Mouse (Mus musculus) intestine, embryonic 15.5 days (tissue): Measurements from ENCODE around the gene Ecm2. TPM values are rescaled to one million over a fixed set of nuclear protein-coding genes. Genes with fewer than 3 reads are reported as not detected.

Source experiments
- ATAC-seq: fragments of 200-750 bp; cut with Nextera tagmentation; 2 replicates; pipeline ENCODE4 v1.8.0; 2017; ENCODE audit warnings: moderate TSS enrichment, moderate library complexity
- H3K27ac ChIP-seq: fragments of 300-500 bp; sonication (generic); 2 replicates; pipeline ENCODE4 v1.5.1; 2015; ENCODE audit warnings: mild to moderate bottlenecking, inconsistent platforms
- H3K27me3 ChIP-seq: fragments of 300-500 bp; sonication (generic); replicated peaks from 2 replicates; pipeline ENCODE4 v1.6.1; 2015; ENCODE audit warnings: inconsistent platforms
- H3K36me3 ChIP-seq: fragments of 300-500 bp; sonication (generic); 2 replicates; pipeline ENCODE4 v1.6.1; 2015; ENCODE audit warnings: inconsistent platforms
- H3K4me1 ChIP-seq: fragments of 300-500 bp; sonication (generic); replicated peaks from 2 replicates; pipeline ENCODE4 v1.6.1; 2015; ENCODE audit warnings: inconsistent platforms
- H3K4me2 ChIP-seq: fragments of 300-500 bp; sonication (generic); replicated peaks from 2 replicates; pipeline ENCODE4 v1.6.1; 2015; ENCODE audit warnings: mild to moderate bottlenecking, inconsistent platforms
- H3K4me3 ChIP-seq: fragments of 300-500 bp; sonication (generic); replicated peaks from 2 replicates; pipeline ENCODE4 v1.5.1; 2015; ENCODE audit warnings: inconsistent platforms
- H3K9ac ChIP-seq: fragments of 300-500 bp; sonication (generic); 2 replicates; pipeline ENCODE4 v1.6.1; 2015; ENCODE audit warnings: inconsistent platforms
- H3K9me3 ChIP-seq: fragments of 300-500 bp; sonication (generic); 2 replicates; pipeline ENCODE4 v1.6.1; 2016; ENCODE audit warnings: inconsistent platforms
- WGBS: fragments of 180-500 bp; shearing (Covaris S2); methylation state at CpG from one replicate; pipeline ENCODE4 v1.1.7; 2015; 5-methylcytosine and 5-hydroxymethylcytosine counted together
- polyA plus RNA-seq: library from polyadenylated mRNA; unstranded; fragments of >200 nt; fragmentation: Nextera tagmentation; extraction: Ambion mirVana; gene quantifications from 2 replicates; pipeline ENCODE4 v1.2.1, GENCODE M21; 2015

Ecm2 gene
- polyA plus RNA-seq, 1 experiment from 2014 or later = 0.84 TPM

DNA sequence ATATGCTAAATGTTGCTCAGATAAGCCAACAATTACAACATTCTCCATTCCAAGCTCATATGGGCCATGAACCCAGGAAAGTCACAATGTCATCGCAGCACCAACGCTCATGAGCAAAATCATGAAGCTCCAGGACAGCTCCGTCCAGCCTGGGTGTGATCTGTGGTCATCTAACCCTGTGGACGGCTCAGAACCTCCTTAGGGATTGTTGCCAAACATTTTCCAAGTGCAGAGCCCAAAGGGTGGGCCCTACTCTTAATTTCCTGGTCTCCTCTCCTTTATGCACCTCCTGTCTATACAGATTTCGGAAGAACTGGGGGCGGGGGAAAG, 32.0 kb upstream of the Ecm2 start:
- no peaks in the 10 kb centered on the region for H3K9me3 ChIP-seq
- H3K36me3 ChIP-seq = no peaks in the 10 kb centered on the region
- H3K4me3 ChIP-seq = no peak overlapping the region
- no peaks in the 10 kb centered on the region for H3K27me3 ChIP-seq
- no peak overlapping the region for H3K4me2 ChIP-seq
- ATAC-seq = no peak
- H3K4me1 ChIP-seq = no peaks in the 10 kb centered on the region
- 94% methylated on average over 6 of the region's 6 CpGs for WGBS
- no peak overlapping the region for H3K9ac ChIP-seq
- H3K27ac ChIP-seq = no peak overlapping the region

DNA sequence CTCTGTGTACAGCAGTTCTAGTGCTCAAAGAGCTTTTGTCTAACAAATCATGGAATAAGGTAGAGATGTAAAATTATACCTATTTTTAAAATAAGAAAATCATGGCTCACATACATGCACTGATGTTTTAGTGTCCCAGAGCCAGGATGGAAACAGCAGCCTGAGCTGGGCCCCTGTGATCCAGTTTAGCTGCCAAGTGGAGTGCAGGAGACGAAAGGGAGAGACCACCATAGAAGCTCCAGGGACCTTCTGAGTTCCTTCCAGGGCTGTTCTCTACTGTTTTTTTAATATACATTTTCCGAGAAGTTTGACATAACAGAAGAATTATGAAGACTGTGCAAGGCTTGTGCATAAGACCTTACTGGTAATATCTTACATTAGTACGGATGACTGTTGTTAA, 26.7 kb upstream of the Ecm2 start:
- H3K27ac ChIP-seq = no peak overlapping the region
- H3K36me3 ChIP-seq = no peaks in the 10 kb centered on the region
- 55% methylated on average over 3 of the region's 3 CpGs for WGBS
- H3K4me3 ChIP-seq = no peak overlapping the region
- no peak for ATAC-seq
- H3K27me3 ChIP-seq = no peaks in the 10 kb centered on the region
- no peak overlapping the region for H3K9ac ChIP-seq
- H3K4me1 ChIP-seq = peaks cover 7% of the 10 kb centered on the region
- no peak overlapping the region for H3K4me2 ChIP-seq
- no peaks in the 10 kb centered on the region for H3K9me3 ChIP-seq

DNA sequence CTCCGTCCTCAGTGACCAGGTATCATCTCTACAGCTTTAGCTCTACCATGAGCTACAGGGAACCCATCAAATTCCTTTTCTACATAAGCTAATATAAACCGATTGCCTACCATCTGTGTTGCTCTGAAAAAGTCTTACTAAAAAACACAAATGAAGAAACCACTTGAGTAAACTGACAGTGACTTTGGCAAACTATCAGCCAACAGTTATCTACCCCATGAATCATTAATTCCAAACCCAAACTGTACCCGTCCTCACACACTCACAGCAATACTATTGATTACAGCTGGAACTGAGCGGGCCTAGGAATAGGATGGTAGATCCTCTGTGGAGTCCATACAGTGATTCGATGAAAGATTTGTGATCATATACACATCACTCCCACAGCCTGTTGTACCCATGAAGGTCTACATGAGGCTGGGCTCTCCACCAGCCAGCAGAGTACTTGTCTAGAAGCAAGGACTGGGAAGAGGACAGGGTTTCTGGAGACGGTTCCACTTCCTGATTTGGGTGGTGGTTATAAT, 25.7 kb upstream of the Ecm2 start:
- WGBS = 81% methylated on average over 6 of the region's 6 CpGs
- Histone ChIP-seq H3K4me3 (no peak overlapping the region), H3K27ac (no peak overlapping the region), H3K4me1 (peaks cover 7% of the 10 kb centered on the region), H3K36me3 (no peaks in the 10 kb centered on the region), H3K27me3 (no peaks in the 10 kb centered on the region), H3K9me3 (no peaks in the 10 kb centered on the region), H3K4me2 (no peak overlapping the region), H3K9ac (no peak overlapping the region)
- ATAC-seq = no peak

DNA sequence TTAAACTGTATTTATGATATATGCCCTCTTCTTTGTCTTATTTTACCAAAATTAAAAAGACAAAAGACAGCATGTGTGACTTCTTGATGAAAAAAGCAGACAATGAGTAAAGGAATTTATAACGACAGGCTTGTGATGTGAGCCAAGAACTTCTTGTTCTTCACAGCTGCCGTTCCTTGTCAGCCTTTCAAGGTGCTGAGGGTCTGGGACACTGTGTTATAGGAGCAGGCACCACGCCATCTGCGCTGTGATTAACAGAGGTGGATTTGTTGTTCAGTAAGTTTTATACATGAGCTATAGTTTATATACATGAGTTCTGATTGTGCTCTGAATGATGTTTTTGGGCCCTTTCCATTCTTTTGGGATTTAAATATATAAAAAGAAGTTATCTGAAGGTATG, 25.2 kb upstream of the Ecm2 start:
- Histone ChIP-seq H3K4me1 (peaks cover 7% of the 10 kb centered on the region), H3K4me3 (no peak overlapping the region), H3K4me2 (no peak overlapping the region), H3K9ac (no peak overlapping the region), H3K27ac (no peak overlapping the region), H3K36me3 (no peaks in the 10 kb centered on the region), H3K27me3 (no peaks in the 10 kb centered on the region), H3K9me3 (no peaks in the 10 kb centered on the region)
- WGBS = 71% methylated on average over 4 of the region's 4 CpGs
- no peak for ATAC-seq

DNA sequence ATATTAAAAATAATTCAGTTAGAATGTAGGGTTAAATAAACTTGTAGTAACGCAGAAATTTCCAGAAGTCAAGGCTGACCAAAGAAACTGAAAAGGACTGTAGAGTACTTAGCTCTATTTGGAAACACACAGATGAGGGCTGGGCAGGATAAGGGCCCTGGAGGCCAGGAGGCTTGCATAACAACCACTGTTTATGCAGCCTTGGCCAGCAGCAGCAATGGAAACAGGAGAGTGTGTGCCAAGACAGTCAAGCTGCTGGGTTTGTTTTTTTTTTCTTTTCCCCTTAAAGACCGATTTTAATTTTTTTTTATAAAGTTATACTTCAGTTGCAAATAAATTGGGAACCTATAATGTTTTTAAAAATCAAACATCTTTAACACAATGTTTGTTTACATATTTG, 24.6 kb upstream of the Ecm2 start:
- H3K9ac ChIP-seq = no peak overlapping the region
- WGBS = 39% methylated on average over 2 of the region's 2 CpGs
- peak; percentile 78 for ATAC-seq
- no peaks in the 10 kb centered on the region for H3K27me3 ChIP-seq
- no peaks in the 10 kb centered on the region for H3K36me3 ChIP-seq
- no peaks in the 10 kb centered on the region for H3K9me3 ChIP-seq
- H3K4me2 ChIP-seq = no peak overlapping the region
- no peak overlapping the region for H3K4me3 ChIP-seq
- H3K27ac ChIP-seq = no peak overlapping the region
- peaks cover 7% of the 10 kb centered on the region for H3K4me1 ChIP-seq

DNA sequence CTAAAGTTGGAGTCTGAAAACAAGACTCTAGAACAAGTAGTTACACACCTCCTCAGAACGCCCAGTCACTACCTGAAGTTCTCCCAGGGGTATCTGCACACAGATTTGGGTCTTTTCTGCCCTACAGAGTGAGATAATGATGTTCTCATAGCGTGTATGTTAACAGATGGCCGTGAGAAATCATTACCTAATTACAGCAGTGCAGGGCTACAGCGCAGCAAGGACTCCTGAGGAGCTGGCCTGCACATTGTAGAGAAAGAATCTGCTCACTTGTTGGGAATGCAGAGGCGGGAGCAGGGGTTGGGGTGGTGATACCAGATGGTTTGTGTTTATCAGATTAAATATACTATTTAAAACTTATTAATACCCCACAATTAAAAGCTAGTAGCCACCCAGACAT, 24.1 kb upstream of the Ecm2 start:
- no peak overlapping the region for H3K9ac ChIP-seq
- no peaks in the 10 kb centered on the region for H3K27me3 ChIP-seq
- H3K4me1 ChIP-seq = peaks cover 7% of the 10 kb centered on the region
- H3K9me3 ChIP-seq = no peaks in the 10 kb centered on the region
- ATAC-seq = peak; percentile 51; the same call in 1 of the 2 replicates
- 50% methylated on average over 5 of the region's 5 CpGs for WGBS
- no peak overlapping the region for H3K4me3 ChIP-seq
- peak overlapping the region; percentile 77 for H3K27ac ChIP-seq
- no peak overlapping the region for H3K4me2 ChIP-seq
- H3K36me3 ChIP-seq = no peaks in the 10 kb centered on the region

- Histone ChIP-seq H3K9ac (no peak overlapping the region), H3K27me3 (no peaks in the 10 kb centered on the region), H3K4me2 (no peak overlapping the region), H3K4me1 (peaks cover 2% of the 10 kb centered on the region), H3K36me3 (no peaks in the 10 kb centered on the region), H3K9me3 (no peaks in the 10 kb centered on the region), H3K27ac (no peak overlapping the region), H3K4me3 (no peak overlapping the region)
- 75% methylated on average over 5 of the region's 5 CpGs for WGBS
- ATAC-seq = no peak
These were observed 19.2 kb upstream of the Ecm2 start for GRCm38 (mm10) chr13:49485388-49485787.

DNA sequence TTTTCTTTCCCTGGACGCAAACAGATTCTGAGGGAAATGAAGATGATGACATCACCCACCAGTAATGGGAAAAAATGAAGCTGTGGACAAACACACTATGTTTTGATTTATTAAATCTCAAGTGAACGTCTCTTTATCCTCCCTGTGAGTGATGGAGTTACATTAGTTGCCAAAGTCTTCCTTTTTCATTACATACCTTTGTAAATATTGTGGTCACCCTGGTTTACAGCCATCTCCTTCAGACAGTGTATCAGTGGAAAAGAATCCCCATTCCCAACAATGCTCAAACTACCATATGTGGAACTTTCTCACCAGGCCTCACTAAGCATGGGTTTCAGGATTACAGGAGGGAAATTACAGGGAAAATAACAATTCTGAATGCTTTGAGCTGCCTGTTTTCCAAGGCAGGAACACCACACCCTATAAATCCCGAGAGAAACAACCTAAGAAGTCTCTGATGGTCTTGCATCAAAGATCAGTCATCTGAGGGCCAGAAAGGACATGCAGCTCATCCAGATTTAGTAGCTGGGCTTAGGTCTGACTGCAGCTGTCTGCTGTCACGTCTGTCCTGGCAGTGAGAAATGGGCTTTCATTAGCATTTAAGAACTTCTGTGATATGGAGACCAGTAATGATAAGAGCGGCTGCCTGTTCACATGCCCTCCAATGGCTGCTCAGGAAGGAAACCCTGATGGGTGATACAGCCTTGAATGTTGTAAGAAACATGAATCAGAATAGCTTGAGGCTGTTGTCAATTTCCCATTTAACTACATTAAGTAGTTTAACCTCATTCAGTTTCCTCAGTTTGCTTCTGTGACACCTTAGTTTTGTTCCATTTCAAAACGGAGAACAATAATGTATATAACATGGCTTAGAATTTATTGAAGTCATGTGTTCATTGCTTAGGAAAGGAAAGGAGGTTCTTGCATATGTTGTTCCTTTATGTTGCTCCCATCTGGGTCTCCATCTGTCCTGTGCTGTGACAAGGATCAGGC, 11.9 kb upstream of the Ecm2 start, which contains the start of gene Tes3-ps:
Tes3-ps (plus strand) TSS at position 943 of the 993 bp plus-strand sequence.
- H3K36me3 ChIP-seq = no peaks in the 10 kb centered on the region
- no peaks in the 10 kb centered on the region for H3K27me3 ChIP-seq
- 62% methylated on average over 6 of the region's 6 CpGs for WGBS

GRCm38 (mm10) chr13:49505776-49506175, 1.2 kb downstream of the Ecm2 start:
- WGBS = 73% methylated on average over 4 of the region's 4 CpGs
- no peak for ATAC-seq
- H3K9ac ChIP-seq = no peak overlapping the region

More for the DNA sequence above, 11.9 kb upstream of the Ecm2 start, which contains the start of gene Tes3-ps:
- Histone ChIP-seq H3K9me3 (no peaks in the 10 kb centered on the region), H3K4me3 (no peak within 1 kb of the TSS), H3K4me2 (no peak within 1 kb of the TSS), H3K4me1 (no peaks in the 10 kb centered on the region), H3K9ac (no peak within 1 kb of the TSS), H3K27ac (no peak within 1 kb of the TSS)
- ATAC-seq = no peak

GRCm38 (mm10) chr13:49507176-49507575, 2.6 kb downstream of the Ecm2 start:
- Histone ChIP-seq H3K4me1 (no peaks in the 10 kb centered on the region), H3K9ac (no peak overlapping the region), H3K36me3 (no peaks in the 10 kb centered on the region), H3K4me2 (no peak overlapping the region), H3K27me3 (no peaks in the 10 kb centered on the region), H3K27ac (no peak overlapping the region), H3K4me3 (no peak overlapping the region), H3K9me3 (no peaks in the 10 kb centered on the region)
- no peak for ATAC-seq
- 33% methylated on average over 3 of the region's 3 CpGs for WGBS

More at GRCm38 (mm10) chr13:49505776-49506175, 1.2 kb downstream of the Ecm2 start:
- no peak overlapping the region for H3K27ac ChIP-seq
- no peak overlapping the region for H3K4me3 ChIP-seq
- no peaks in the 10 kb centered on the region for H3K9me3 ChIP-seq
- H3K27me3 ChIP-seq = no peaks in the 10 kb centered on the region
- no peaks in the 10 kb centered on the region for H3K4me1 ChIP-seq
- no peak overlapping the region for H3K4me2 ChIP-seq
- no peaks in the 10 kb centered on the region for H3K36me3 ChIP-seq

- Histone ChIP-seq H3K4me1 (peaks cover 2% of the 10 kb centered on the region; the same call in 1 of the 2 replicates), H3K9ac (no peak overlapping the region), H3K36me3 (no peaks in the 10 kb centered on the region), H3K27ac (no peak overlapping the region), H3K4me2 (no peak overlapping the region), H3K27me3 (no peaks in the 10 kb centered on the region), H3K9me3 (no peaks in the 10 kb centered on the region), H3K4me3 (no peak overlapping the region)
- WGBS = 22% methylated on average over 2 of the region's 2 CpGs
- ATAC-seq = no peak
These were observed 14.2 kb downstream of the Ecm2 start for GRCm38 (mm10) chr13:49518761-49519160.

DNA sequence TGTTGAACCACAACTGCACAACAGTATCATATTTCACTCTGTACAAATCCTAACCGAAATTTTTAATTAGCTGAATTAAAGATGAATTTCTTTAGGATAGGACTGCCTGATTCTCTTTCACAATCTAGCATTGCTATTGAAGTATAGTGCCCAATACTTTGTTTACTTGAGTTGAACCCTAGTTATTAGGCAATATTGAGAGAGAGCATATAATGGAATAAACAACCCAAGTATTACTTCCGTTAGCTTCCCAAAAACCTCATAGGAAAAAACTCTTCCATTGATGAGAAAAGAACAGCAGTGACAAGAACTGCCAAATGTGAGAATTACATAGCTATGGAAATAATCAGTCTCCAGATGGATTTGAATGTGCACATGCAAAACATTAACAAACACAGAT, 21.6 kb downstream of the Ecm2 start:
- no peaks in the 10 kb centered on the region for H3K27me3 ChIP-seq
- no peaks in the 10 kb centered on the region for H3K36me3 ChIP-seq
- H3K4me3 ChIP-seq = no peak overlapping the region
- WGBS = 75% methylated on average over 2 of the region's 2 CpGs
- no peaks in the 10 kb centered on the region for H3K9me3 ChIP-seq
- ATAC-seq = no peak
- no peak overlapping the region for H3K9ac ChIP-seq
- no peak overlapping the region for H3K27ac ChIP-seq
- no peaks in the 10 kb centered on the region for H3K4me1 ChIP-seq
- no peak overlapping the region for H3K4me2 ChIP-seq

DNA sequence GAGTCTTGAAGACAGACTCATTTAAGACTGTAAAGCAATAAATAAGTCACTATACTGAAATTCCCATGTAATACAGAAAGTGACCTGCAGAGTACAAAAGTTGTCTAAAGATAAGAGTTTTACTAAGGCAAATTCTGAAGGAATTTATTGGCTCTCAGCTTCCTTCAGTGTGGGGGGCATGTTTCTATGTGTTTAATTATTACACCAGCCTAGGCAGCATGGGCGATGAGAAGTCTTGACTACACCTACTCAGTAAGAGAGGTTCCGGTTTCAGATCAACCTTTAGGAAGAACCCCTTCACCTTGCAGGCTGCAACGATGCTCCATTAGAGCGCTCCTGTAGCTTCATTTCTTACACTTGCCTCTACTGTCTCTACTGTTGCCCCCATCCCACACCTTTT, 26.0 kb downstream of the Ecm2 start:
- no peaks in the 10 kb centered on the region for H3K36me3 ChIP-seq
- no peak overlapping the region for H3K9ac ChIP-seq
- H3K27me3 ChIP-seq = no peaks in the 10 kb centered on the region
- ATAC-seq = peak; percentile 71
- 80% methylated on average over 4 of the region's 4 CpGs for WGBS
- H3K9me3 ChIP-seq = no peaks in the 10 kb centered on the region
- H3K4me3 ChIP-seq = no peak overlapping the region
- H3K4me1 ChIP-seq = no peaks in the 10 kb centered on the region
- no peak overlapping the region for H3K27ac ChIP-seq
- H3K4me2 ChIP-seq = no peak overlapping the region
